Mouse (Mus musculus) adipose tissue, adult 10 weeks (tissue): ENCODE data around the gene Vmn1r38. TPM values are rescaled to one million over a fixed set of nuclear protein-coding genes. Genes with fewer than 3 reads are reported as not detected.

Experiments used
- polyA plus RNA-seq: library from polyadenylated mRNA; stranded (reverse); fragments of 350-450 nt; fragmentation: Illumina TruSeq; extraction: RNeasy Lipid Tissue Mini Kit (QIAGEN cat#74804); gene quantifications from one replicate; pipeline ENCODE4 v1.2.3, GENCODE M21; 2014; ENCODE audit warnings: low read depth, low replicate concordance

Gene Vmn1r38
- polyA plus RNA-seq, result not detected

GRCm38 (mm10) chr6:66782527-66782926, at the start of gene Vmn1r38:
Vmn1r38 (minus strand) TSS chr6:66782627.

GRCm38 (mm10) chr6:66810509-66810908, 28.1 kb upstream of the Vmn1r38 start, which contains the start of gene Vmn1r39:
Vmn1r39 (minus strand) TSS chr6:66810609.

GRCm38 (mm10) chr6:66729082-66729481, 53.3 kb downstream of the Vmn1r38 start, which contains the start of gene Vmn1r37:
Vmn1r37 (plus strand) TSS chr6:66729382.

Other genes with a start within 250 kb of the Vmn1r38 start
- 7.8 TPM for gene Mad2l1, start 247.2 kb downstream of the Vmn1r38 start, polyA plus RNA-seq
- not detected for gene Vmn1r32, start 222.5 kb downstream of the Vmn1r38 start, polyA plus RNA-seq
- gene Vmn1r33, start 164.3 kb downstream of the Vmn1r38 start, polyA plus RNA-seq, result not detected
- not detected for gene Vmn1r34, start 138.7 kb downstream of the Vmn1r38 start, polyA plus RNA-seq
- gene Vmn1r35, start 96.7 kb downstream of the Vmn1r38 start, polyA plus RNA-seq, result not detected
- gene Vmn1r36, start 63.5 kb downstream of the Vmn1r38 start, polyA plus RNA-seq, result not detected
- gene Vmn1r37, start 53.2 kb downstream of the Vmn1r38 start, polyA plus RNA-seq, result not detected
- not detected for gene Vmn1r39, start 28.0 kb upstream of the Vmn1r38 start, polyA plus RNA-seq
- gene Gng12, start 113.8 kb upstream of the Vmn1r38 start, polyA plus RNA-seq, result 79.7 TPM